Mouse (Mus musculus): ENCODE measurements at regions not wholly inside any gene's neighbourhood (a gene's known extent, or its start where the extent isn't known, plus 50 kb on each side); places are given as distances from the start of the nearest gene placed in this dataset.

DNA sequence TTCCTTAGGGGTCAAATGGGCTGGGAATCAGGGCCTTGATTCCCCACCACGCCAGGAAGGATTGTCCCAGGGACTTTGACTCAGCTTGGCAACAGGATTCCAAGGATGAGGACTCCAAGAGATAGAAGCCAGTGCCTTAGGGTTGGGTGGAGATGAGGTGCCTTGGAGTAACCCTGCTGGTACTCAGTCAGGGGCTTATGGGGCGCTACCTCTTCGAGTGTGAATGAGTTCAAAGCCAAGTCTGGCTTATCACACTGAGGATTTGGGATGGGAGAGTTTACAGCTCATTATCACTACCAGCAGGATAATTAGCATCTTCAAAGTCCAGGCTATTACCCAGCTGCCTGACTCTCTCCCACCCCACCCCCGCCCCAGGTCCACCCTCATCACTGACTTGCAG is 213.5 kb downstream of the Cdh26 start:
- in situ Hi-C loops (cut with MboI, MseI): no loop called here

GRCm38 (mm10) chr2:178660071-178660470 is 229.7 kb downstream of the Cdh26 start:
- in situ Hi-C loops (cut with MboI, MseI): no loop called here

GRCm38 (mm10) chr2:178662396-178662795 is 232.1 kb downstream of the Cdh26 start:
- in situ Hi-C loops (cut with MboI, MseI): no loop called here

GRCm38 (mm10) chr2:178664977-178665376 is 234.6 kb downstream of the Cdh26 start:
- in situ Hi-C loops (cut with MboI, MseI): loop anchor here (5.0 kb wide), 2 partner anchors 93 to 153 kb away; no protein-coding TSS in a partner anchor

DNA sequence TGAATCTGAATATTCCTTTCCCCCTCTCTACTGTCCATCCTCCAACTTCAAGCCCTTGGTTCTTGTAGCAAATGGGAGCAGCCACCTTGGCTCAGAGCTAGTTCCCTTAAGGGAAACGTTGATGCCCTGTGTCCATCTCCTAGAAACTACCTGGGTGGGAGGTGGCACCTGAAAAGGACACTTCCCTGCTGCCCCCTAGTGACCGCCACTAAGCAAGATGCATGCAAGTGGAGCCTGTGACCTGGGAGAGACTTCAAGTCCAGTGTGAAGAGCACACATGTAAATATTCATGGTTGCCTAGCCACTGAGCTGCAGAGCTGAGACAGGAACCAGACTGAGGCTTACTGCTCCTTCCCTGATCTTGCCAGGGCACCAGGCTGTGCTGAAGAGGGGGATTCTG is 238.1 kb downstream of the Cdh26 start:
- in situ Hi-C loops (cut with MboI, MseI): loop anchor here (5.0 kb wide), 2 partner anchors 96 to 156 kb away; no protein-coding TSS in a partner anchor

DNA sequence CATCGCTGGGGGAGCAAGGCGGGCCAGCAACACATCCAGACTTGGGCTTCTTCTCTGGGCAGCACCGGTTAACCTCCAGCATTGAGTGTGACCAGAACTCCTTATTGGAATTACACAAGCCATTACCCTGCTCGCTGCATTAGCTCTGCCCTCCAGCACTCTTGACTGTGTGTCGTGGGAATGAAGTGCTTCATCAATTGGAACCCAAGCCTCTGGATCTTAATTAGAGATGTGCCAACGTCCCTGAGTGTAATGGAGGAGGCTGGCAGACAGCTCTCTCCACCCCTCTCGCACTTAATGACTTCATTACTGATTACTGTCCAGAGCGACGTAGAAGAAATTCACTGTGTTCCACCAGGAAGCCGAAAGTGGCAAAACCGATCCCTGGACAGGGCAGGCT is 240.6 kb downstream of the Cdh26 start:
- in situ Hi-C loops (cut with MboI, MseI): no loop called here

GRCm38 (mm10) chr2:178673621-178674020 is 243.3 kb downstream of the Cdh26 start:
- in situ Hi-C loops (cut with MboI, MseI): no loop called here

DNA sequence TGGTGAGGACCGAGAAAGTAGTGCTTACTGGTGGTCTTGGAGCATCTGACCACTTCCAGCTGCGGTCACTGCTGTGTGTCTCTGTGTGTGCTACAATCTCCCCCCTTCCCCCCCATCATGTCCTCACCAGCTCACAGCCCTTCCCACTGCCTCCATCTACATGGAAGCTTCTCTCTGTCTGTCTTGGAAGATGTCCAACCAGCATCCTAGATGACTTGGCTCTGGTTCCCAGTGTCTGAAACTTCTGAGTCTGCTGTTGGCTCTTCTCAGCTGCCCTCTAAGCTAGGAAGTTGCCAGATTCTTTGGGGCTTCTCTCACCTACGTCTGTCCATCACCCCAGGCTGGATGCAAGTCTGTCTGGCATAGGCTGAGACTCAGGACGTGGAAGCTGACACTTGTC is 244.3 kb downstream of the Cdh26 start:
- in situ Hi-C loops (cut with MboI, MseI): no loop called here

- in situ Hi-C loops (cut with MboI, MseI): no loop called here
Observed at GRCm38 (mm10) chr2:178676970-178677369, 246.6 kb downstream of the Cdh26 start.

DNA sequence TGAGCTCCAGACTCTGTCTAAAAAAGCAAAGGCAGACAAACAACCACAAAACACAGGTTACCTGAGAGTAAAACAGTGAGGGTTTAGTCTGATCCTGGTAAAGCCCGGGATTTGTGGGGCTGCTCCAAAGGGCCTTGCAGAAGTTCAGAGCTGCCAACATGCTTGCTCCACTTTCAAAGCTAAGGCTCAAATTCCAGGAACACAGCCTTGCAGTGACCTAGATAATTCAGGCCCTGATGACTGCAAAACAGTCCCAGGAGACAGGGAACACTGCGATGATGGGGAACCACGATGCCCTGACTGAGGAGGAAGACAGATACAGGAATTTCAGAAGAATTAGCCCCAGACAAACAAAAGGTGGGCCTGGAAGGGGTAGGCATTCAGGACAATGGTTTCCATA is 250.0 kb downstream of the Cdh26 start:
- in situ Hi-C loops (cut with MboI, MseI): no loop called here

GRCm38 (mm10) chr2:178684026-178684958 is 254.0 kb downstream of the Cdh26 start:
- in situ Hi-C loops (cut with MboI, MseI): no loop called here

DNA sequence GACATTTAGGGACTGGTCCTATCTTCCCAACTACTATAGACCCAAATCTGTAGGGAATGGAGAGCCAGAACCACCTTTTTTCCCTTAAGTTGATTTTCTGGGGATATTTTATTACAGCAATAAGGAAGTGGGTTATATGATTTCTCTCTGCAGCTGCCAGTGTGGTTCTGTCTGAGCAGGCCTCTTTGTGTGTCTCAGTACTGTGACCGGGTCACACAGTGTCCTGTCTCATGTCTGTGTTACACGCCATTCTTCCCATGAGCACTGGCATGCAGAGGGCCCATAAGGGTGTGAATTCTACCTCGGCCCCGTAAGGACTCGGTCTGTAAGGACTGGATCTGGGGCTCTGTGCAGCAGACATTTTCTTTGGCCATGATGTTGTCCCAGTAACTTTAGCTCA is 254.9 kb downstream of the Cdh26 start:
- in situ Hi-C loops (cut with MboI, MseI): no loop called here

DNA sequence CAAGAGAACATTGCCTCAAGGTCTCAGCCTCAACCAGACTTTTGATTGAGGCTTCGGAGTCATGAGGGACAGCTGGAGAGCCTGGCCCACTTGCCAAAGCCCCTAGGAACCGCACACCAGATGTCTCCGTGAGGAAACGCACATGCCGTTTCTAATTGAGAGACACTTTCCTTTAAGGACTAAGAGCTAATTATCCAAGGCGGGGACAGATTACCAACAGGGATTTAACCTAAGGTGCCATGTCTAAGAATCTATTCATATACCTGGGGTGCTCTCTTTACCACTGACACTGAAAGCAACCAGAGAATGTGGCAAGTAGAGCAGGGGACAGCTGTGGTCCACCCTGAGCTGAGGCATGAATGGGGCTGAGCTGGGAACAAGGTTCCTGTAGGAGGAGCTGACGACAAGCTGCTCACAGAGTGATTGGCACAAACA is 255.9 kb downstream of the Cdh26 start:
- in situ Hi-C loops (cut with MboI, MseI): no loop called here

DNA sequence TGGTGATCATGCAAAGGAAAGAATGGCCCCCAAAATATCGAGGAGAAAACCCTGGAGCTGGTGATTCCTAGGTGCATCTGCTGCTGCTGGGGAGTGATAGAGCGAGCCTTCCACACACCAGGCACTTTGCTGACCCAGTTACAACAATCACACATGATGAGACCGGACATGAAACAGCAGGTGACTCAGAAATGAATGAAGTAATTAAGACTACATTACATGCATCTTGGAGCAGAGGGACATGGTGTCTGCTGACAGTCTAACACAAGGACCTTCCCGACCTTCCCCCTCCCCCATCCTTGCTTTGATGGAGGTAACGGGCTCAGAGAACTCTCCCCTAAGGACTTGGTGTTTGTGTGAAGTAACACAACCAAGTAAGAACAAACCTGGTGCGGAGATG is 258.3 kb downstream of the Cdh26 start:
- in situ Hi-C loops (cut with MboI, MseI): no loop called here

DNA sequence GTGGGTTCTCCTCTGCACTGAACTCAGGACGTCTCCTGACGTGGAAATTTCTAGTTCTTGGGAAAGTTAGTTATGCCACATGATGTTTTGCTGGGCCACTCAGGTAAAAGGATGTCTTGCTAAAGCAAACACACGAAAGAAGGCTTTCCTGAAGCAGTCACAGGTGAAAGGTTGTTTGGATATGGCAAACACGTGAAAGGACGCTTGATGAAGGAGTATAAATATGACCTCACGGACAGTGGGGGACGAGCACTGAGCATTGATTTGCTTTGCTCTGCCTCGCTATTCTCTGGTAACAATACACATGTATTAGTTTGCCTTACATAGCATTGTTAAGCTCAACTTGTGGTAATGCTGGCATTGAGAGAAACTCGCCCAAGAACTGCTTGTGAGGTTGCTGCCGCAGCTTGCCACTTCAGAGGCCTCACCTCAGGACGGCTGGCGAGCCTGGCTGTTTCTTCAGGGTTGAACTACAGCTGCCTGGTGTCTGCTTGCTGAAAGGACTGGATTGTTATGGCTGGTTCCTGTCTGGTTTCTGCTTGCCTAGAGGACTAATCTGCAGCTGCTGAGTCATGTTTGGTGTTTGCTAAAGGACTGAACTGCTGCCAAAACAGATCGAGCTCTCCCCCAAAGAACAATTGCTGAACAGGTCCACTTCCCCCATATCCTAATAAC is 261.0 kb downstream of the Cdh26 start:
- in situ Hi-C loops (cut with MboI, MseI): no loop called here

DNA sequence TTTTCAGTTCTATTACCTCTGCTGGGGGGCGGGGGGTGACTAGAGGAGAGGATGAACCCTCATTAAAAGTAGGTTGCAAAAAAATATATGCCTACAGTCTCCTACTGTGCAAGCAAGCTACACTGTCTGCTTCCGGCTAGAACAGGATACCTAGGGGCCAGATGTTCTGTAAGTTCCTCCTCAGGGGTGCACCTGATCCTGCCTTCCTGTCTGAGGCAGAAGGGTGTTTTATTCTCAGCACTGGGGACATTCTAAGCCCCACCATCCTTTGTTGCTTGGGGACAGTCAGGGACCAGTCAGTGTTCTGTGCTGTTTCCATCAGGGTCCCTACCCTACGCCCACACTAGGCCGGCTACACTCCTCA is 261.5 kb downstream of the Cdh26 start:
- in situ Hi-C loops (cut with MboI, MseI): no loop called here

DNA sequence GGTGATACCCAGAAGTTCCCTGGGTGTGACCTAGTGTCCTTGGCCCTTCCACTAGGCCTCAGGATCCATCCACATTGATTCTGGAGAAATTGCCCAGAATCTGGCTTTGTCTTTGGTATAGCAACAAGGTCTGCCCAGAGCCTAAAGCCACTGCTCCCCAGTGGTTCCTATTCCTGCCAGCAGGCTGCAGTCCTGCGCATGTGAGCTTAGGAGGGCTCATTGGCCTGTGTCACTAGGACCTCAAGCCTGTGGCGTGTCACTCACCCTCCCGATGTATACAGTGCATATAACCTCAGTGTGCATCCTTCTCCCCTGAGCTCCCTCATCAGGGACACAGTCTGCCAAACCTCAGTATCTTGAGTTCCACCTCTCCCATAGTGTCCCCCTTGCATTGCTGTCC is 261.9 kb downstream of the Cdh26 start:
- in situ Hi-C loops (cut with MboI, MseI): no loop called here

GRCm38 (mm10) chr2:178698648-178699047 is 268.3 kb downstream of the Cdh26 start:
- in situ Hi-C loops (cut with MboI, MseI): no loop called here

DNA sequence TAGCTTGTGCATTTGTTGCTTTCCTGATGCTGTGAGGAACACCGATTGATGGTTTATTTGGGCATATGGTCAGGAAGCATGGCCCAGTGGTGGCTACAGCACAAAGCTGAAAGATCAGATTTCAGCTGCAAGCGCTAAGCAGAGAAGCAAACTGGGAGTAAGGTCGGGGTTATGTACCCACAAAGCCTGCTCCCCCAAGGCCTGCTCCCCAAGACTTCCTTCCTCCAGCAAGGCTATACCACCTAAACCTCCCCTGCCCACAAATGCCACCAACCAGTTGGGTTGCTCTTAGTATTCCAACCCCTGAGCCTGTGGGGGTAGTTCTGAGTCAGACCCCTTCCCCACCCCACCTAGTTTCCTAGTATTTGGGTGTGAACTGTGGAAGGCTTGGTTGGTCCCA is 270.5 kb downstream of the Cdh26 start:
- in situ Hi-C loops (cut with MboI, MseI): loop anchor here (10.0 kb wide), 1 partner anchor 1164 kb away; no protein-coding TSS in a partner anchor

- in situ Hi-C loops (cut with MboI, MseI): loop anchor here (10.0 kb wide), 1 partner anchor 1160 kb away; no protein-coding TSS in a partner anchor
Observed at GRCm38 (mm10) chr2:178704510-178704909, 274.2 kb downstream of the Cdh26 start.

DNA sequence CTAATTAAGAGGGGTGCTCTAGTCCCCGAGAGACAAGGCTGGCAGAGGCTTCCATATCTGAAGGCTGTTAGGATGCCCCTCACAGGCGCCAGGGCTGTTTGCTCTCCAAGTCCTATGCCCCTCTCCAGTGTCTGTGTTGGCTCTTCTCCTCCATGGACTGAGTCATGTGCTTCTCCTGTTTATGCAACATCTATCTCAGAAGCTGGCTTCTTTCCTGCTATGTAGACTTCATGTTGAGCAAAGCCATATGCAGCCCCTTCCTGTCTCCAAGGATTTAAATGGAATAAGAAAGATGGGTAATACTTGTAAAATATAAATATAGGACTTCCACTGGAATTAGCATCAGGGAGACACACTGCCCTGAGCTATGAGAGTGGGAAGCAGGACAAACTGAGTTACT is 278.3 kb downstream of the Cdh26 start:
- in situ Hi-C loops (cut with MboI, MseI): loop anchor here (10.0 kb wide), 1 partner anchor 1156 kb away; no protein-coding TSS in a partner anchor

DNA sequence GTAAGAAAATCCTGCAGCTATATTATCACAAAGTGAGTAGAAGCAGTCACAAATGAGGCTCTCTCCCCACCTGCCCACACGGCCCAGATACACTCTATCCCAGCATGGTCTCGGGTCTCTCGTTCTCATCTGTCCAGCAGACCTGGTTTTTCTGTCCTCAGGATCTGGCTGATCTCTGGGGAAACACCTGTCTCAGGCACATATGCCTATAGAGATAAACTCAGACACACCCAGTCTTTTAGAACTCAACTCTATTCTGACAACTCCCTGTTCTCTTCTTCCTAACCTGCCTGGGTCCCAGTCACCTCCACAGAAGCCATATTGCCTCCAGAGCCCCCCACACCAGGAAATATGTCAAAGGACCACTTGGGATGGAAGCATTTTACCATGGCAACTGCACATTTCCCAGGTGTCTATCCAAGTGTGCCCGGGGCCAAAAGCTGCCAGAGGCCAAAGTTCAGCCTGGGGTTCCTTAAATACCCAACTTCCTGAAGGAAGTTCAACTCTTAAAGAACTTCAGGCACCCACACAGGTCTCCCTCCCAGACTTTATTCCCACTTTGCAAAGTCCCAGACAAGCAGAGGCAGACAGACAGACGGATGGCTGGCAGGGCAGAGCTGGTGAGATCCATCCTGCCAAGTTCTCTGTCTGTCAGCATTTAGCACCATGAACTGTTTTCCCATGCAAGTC is 279.0 kb downstream of the Cdh26 start:
- in situ Hi-C loops (cut with MboI, MseI): loop anchor here (10.0 kb wide), 1 partner anchor 1155 kb away; no protein-coding TSS in a partner anchor

All from T-helper 1 cell (primary cell).